Mouse (Mus musculus): ENCODE data around the gene Hspd1.

The Hspd1 gene

DNA sequence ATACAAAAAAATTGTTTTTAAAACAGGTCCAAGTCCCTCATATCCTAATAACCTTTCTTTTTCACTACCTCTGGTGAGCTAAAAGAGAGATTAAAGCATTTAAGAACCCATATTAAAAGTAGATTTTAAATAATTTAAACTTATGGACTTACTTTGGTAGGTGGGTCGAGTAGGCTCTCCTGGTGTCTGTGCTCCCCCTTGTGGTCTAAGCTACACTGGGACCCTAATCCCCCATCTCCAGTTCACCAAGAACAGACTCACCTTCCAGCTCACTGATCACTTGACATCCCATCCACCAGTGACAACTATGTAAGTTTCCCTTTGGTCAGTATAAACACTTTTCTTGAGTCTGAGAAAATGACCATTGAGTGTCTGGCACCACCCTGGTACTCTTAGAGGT, 45.8 kb downstream of the Hspd1 start:
- DNase-seq (ENCODE audit: extremely low read depth, low read depth) = no peak

DNA sequence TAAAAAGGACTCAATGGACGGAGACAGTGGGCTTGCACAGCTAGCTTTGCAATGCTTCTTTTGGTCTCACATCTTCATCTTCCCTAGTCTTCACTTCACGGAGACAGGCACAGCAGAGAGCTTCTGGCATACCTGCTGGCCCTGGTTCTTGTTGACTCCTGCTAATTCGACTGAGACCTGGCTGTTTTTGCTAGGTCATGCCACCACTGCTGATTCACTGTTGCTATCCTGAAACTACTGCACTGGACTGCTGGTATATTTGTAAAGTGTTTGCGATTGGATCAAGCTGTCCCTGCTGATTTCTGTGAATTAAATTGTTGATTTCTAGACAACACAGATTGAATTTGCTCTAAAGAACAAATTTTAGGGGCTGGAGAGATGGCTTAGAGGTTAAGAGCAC, 46.4 kb downstream of the Hspd1 start:
- DNase-seq (ENCODE audit: extremely low read depth, low read depth) = no peak

GRCm38 (mm10) chr1:55039944-55040343, 48.1 kb downstream of the Hspd1 start:
- DNase-seq (ENCODE audit: extremely low read depth, low read depth) = no peak

GRCm38 (mm10) chr1:55031026-55031779, 56.8 kb downstream of the Hspd1 start:
- DNase-seq (ENCODE audit: extremely low read depth, low read depth) = peak; percentile 39

DNA sequence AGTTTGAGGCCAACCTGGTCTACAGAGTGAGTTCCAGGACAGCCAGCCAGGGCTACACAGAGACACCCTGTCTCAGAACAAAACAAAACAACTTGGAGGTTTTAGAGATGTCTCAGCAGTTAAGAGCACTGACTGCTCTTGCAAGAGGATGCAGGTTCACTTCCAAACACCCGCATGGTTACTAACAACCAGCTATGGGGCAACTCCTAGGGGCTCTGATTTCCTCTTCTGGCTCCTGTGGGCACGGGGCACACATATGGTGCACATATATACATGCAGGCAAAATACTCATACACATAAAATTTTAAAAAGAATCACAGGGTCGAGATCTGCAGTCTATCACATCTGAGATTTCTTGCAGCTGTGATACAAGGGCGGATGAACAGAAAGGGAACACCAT, 58.6 kb downstream of the Hspd1 start:
- no peak for DNase-seq (ENCODE audit: extremely low read depth, low read depth)

- peak; percentile 97 for DNase-seq (ENCODE audit: extremely low read depth, low read depth)
Observed at GRCm38 (mm10) chr1:55028512-55029249, 59.4 kb downstream of the Hspd1 start.

DNA sequence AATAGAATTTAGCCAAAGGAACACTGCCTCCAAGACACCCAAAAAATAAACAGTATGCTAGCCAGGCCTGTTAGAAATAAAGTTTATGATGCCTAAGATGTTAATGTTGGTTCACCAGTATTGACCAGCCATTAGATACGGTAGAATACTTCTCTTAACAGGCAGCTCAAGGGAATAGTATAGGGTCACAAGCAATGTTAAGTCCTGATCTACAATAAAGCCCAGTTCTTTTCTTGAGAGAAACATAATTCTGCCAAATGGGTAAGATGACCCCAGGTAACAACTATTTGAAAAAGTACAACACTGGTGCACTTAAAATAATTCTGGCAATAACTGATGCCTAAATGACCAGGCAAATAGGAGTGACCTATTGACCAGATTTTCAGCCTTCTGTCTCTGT, 60.1 kb downstream of the Hspd1 start:
- no peak for DNase-seq (ENCODE audit: extremely low read depth, low read depth)
